Mouse (Mus musculus): Measurements from ENCODE around the gene Pth2r. TPM values are rescaled to one million over a fixed set of nuclear protein-coding genes. Genes with fewer than 3 reads are reported as not detected.

The Pth2r gene
- 1.8 and 2.0 TPM in 2 replicates for polyA plus RNA-seq (2015; fragmentation: Nextera tagmentation; extraction: Ambion mirVana)

DNA sequence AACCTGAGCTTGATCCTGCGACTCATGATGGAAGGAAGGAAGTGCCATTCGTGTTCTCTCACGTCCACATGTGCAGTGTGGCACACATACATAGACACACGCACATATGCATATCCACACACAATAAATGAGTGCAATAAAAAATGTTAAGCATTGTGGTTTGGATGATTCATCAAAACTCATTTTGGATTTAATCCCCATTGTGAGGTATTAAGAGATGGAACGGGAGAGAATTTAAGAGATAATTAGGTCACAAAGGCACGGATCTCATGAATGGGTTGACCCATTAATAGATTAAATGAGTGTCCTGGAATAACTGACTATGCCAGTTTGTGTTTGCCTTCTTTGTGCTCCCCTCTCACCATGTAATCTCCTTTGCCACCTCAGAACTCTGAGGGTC is at the start of gene Pth2r:
Gene Pth2r (plus strand): TSS at position 301 of the 400 bp plus-strand sequence.
- no peak within 1 kb of the TSS for H3K27ac ChIP-seq (ENCODE audit: low read length)
- ATAC-seq: no peak
- WGBS: 74% methylated on average over 6 of the region's 6 CpGs

GRCm38 (mm10) chr1:65237712-65238111 is 44.1 kb upstream of the Pth2r start:
- no peak for ATAC-seq
- no peaks in the 10 kb centered on the region for H3K27me3 ChIP-seq (replicated peaks; ENCODE audit: control insufficient read depth, insufficient read depth, low read length)
- no peak overlapping the region for H3K4me3 ChIP-seq (replicated peaks; ENCODE audit: low read length)
- H3K27ac ChIP-seq (ENCODE audit: low read length): no peak overlapping the region
- H3K36me3 ChIP-seq (ENCODE audit: control insufficient read depth, insufficient read depth): peaks cover 14% of the 10 kb centered on the region
- H3K9me3 ChIP-seq (ENCODE audit: control insufficient read depth, low read length): no peaks in the 10 kb centered on the region
- H3K4me1 ChIP-seq (replicated peaks; ENCODE audit: control insufficient read depth, insufficient read depth, low read length): no peaks in the 10 kb centered on the region
- WGBS: 91% methylated on average over 3 of the region's 3 CpGs
- no peak overlapping the region for H3K9ac ChIP-seq (replicated peaks; ENCODE audit: low read depth, low read length)
- no peak overlapping the region for H3K4me2 ChIP-seq (ENCODE audit: low read length)

More for the DNA sequence above, at the start of gene Pth2r:
- Histone ChIP-seq H3K4me2 (ENCODE audit: low read length) (no peak within 1 kb of the TSS), H3K36me3 (ENCODE audit: control insufficient read depth, insufficient read depth) (no peaks in the 10 kb centered on the region), H3K4me1 (replicated peaks; ENCODE audit: control insufficient read depth, insufficient read depth, low read length) (no peaks in the 10 kb centered on the region), H3K9me3 (ENCODE audit: control insufficient read depth, low read length) (no peaks in the 10 kb centered on the region), H3K9ac (replicated peaks; ENCODE audit: low read depth, low read length) (no peak within 1 kb of the TSS), H3K4me3 (replicated peaks; ENCODE audit: low read length) (no peak within 1 kb of the TSS), H3K27me3 (replicated peaks; ENCODE audit: control insufficient read depth, insufficient read depth, low read length) (no peaks in the 10 kb centered on the region)

GRCm38 (mm10) chr1:65245637-65246036 is 36.2 kb upstream of the Pth2r start:
- 96% methylated on average over 1 of the region's 1 CpGs for WGBS
- Histone ChIP-seq H3K27ac (ENCODE audit: low read length) (no peak overlapping the region), H3K27me3 (replicated peaks; ENCODE audit: control insufficient read depth, insufficient read depth, low read length) (no peaks in the 10 kb centered on the region), H3K9me3 (ENCODE audit: control insufficient read depth, low read length) (no peaks in the 10 kb centered on the region), H3K4me3 (replicated peaks; ENCODE audit: low read length) (no peak overlapping the region), H3K9ac (replicated peaks; ENCODE audit: low read depth, low read length) (no peak overlapping the region), H3K4me1 (replicated peaks; ENCODE audit: control insufficient read depth, insufficient read depth, low read length) (no peaks in the 10 kb centered on the region), H3K36me3 (ENCODE audit: control insufficient read depth, insufficient read depth) (peaks cover 17% of the 10 kb centered on the region), H3K4me2 (ENCODE audit: low read length) (no peak overlapping the region)
- ATAC-seq: no peak

DNA sequence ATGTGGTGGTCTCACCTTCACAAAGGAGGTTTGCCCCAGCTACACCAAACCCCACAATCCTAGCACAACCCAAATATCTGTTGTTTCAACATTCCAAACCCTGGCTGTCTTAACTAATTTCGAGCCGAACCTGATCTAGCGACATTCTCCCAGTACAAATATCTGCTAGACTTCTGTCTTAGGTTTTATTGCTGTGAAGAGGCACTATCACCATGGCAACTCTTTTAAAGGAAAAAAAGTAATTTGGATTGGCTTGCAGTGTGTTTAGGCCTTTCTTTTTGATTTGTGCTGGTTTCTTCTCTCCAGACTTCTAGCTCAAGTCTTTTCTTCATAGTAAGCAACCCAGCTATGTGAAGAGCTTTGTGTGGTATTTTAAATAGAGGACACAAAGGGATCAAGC is 1.4 kb upstream of the Pth2r start:
- 72% methylated on average over 3 of the region's 3 CpGs for WGBS
- Histone ChIP-seq H3K4me3 (replicated peaks; ENCODE audit: low read length) (no peak overlapping the region), H3K9me3 (ENCODE audit: control insufficient read depth, low read length) (no peaks in the 10 kb centered on the region), H3K4me1 (replicated peaks; ENCODE audit: control insufficient read depth, insufficient read depth, low read length) (no peaks in the 10 kb centered on the region), H3K27ac (ENCODE audit: low read length) (no peak overlapping the region), H3K36me3 (ENCODE audit: control insufficient read depth, insufficient read depth) (no peaks in the 10 kb centered on the region), H3K27me3 (replicated peaks; ENCODE audit: control insufficient read depth, insufficient read depth, low read length) (no peaks in the 10 kb centered on the region), H3K9ac (replicated peaks; ENCODE audit: low read depth, low read length) (no peak overlapping the region), H3K4me2 (ENCODE audit: low read length) (no peak overlapping the region)
- no peak for ATAC-seq

GRCm38 (mm10) chr1:65282766-65283165 is 910 bp downstream of the Pth2r start:
- no peak overlapping the region for H3K4me2 ChIP-seq (ENCODE audit: low read length)
- peak; percentile 78 for ATAC-seq
- H3K27me3 ChIP-seq (replicated peaks; ENCODE audit: control insufficient read depth, insufficient read depth, low read length): no peaks in the 10 kb centered on the region
- 7% methylated on average over 6 of the region's 6 CpGs for WGBS
- H3K4me1 ChIP-seq (replicated peaks; ENCODE audit: control insufficient read depth, insufficient read depth, low read length): no peaks in the 10 kb centered on the region
- H3K9me3 ChIP-seq (ENCODE audit: control insufficient read depth, low read length): no peaks in the 10 kb centered on the region
- no peak overlapping the region for H3K9ac ChIP-seq (replicated peaks; ENCODE audit: low read depth, low read length)
- no peaks in the 10 kb centered on the region for H3K36me3 ChIP-seq (ENCODE audit: control insufficient read depth, insufficient read depth)
- no peak overlapping the region for H3K4me3 ChIP-seq (replicated peaks; ENCODE audit: low read length)
- H3K27ac ChIP-seq (ENCODE audit: low read length): no peak overlapping the region

GRCm38 (mm10) chr1:65308476-65308875 is 26.6 kb downstream of the Pth2r start:
- H3K27me3 ChIP-seq (replicated peaks; ENCODE audit: control insufficient read depth, insufficient read depth, low read length): peaks cover 12% of the 10 kb centered on the region; the same call in 1 of the 2 replicates
- no peak overlapping the region for H3K9ac ChIP-seq (replicated peaks; ENCODE audit: low read depth, low read length)
- H3K4me3 ChIP-seq (replicated peaks; ENCODE audit: low read length): no peak overlapping the region
- H3K4me1 ChIP-seq (replicated peaks; ENCODE audit: control insufficient read depth, insufficient read depth, low read length): peaks cover 9% of the 10 kb centered on the region
- H3K9me3 ChIP-seq (ENCODE audit: control insufficient read depth, low read length): no peaks in the 10 kb centered on the region
- H3K27ac ChIP-seq (ENCODE audit: low read length): no peak overlapping the region
- WGBS: 84% methylated on average over 3 of the region's 3 CpGs
- ATAC-seq: no peak
- H3K36me3 ChIP-seq (ENCODE audit: control insufficient read depth, insufficient read depth): no peaks in the 10 kb centered on the region
- no peak overlapping the region for H3K4me2 ChIP-seq (ENCODE audit: low read length)

DNA sequence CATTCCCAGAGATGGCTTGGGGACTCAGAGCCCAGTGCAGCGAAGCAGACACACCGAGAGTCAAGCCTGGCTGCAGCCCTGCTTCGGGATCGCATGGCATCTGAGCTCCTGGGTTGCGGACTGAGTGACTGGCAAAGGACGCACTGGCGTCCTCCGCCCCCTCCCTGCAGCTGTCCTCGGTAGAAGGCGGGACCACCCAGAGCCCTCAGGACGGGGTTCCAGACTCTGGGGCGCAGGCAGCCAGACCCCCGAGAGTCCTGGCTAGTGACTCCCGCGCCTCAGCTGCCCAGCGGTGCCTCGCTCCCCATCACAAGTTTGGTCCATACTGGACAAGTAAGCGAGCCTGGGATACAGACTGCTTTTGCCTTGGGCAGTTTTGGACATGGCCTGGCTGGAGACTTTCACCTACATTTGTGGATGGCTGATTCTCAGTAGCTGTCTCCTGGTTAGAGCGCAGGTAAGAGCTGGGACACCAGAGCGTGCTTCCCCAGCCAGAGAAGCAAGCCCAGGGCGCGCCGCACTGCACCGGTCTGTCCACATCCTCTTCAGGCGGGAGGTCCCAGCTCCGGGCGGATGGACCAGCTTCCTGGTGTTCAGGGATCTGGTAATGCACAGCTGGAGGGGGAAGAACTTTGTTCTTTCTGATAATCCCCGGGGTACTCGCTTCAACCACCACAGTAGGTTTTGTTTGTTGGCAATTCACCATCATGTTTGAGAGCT is 29.5 kb downstream of the Pth2r start:
- peak overlapping the region; percentile 57 for H3K9ac ChIP-seq (replicated peaks; ENCODE audit: low read depth, low read length)
- WGBS: under 1% methylated on average over 29 of the region's 29 CpGs
- ATAC-seq: peak; percentile 57; the same call in 1 of the 2 replicates
- H3K4me1 ChIP-seq (replicated peaks; ENCODE audit: control insufficient read depth, insufficient read depth, low read length): peaks cover 9% of the 10 kb centered on the region
- H3K4me3 ChIP-seq (replicated peaks; ENCODE audit: low read length): peak overlapping the region; percentile 44
- H3K36me3 ChIP-seq (ENCODE audit: control insufficient read depth, insufficient read depth): no peaks in the 10 kb centered on the region
- H3K27ac ChIP-seq (ENCODE audit: low read length): no peak overlapping the region
- H3K9me3 ChIP-seq (ENCODE audit: control insufficient read depth, low read length): no peaks in the 10 kb centered on the region
- H3K4me2 ChIP-seq (ENCODE audit: low read length): peak overlapping the region; percentile 86
- peaks cover 12% of the 10 kb centered on the region; the same call in 1 of the 2 replicates for H3K27me3 ChIP-seq (replicated peaks; ENCODE audit: control insufficient read depth, insufficient read depth, low read length)

DNA sequence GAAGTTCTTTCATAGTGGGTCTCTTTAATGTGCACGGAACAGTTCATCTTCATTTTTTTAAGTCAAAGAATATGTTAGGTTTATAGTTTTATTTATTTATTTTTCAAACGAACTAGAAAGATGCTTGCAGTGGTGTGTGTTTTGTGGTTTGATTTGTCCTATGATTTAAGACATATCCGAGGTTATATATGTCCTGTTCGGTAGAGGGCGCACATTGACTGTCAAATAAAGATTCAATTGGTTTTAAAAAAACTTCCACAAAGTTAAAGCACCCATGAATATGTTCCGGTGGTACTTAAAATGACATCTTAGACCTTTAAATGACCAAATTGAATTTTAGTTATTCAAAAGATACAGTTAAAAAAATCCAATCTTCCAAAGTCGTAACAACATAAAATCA is 30.3 kb downstream of the Pth2r start:
- no peak overlapping the region for H3K27ac ChIP-seq (ENCODE audit: low read length)
- H3K4me2 ChIP-seq (ENCODE audit: low read length): peak overlapping the region; percentile 86
- peaks cover 12% of the 10 kb centered on the region; the same call in 1 of the 2 replicates for H3K27me3 ChIP-seq (replicated peaks; ENCODE audit: control insufficient read depth, insufficient read depth, low read length)
- ATAC-seq: peak; percentile 40; the same call in 1 of the 2 replicates
- H3K4me3 ChIP-seq (replicated peaks; ENCODE audit: low read length): peak overlapping the region; percentile 44
- no peaks in the 10 kb centered on the region for H3K9me3 ChIP-seq (ENCODE audit: control insufficient read depth, low read length)
- no peaks in the 10 kb centered on the region for H3K36me3 ChIP-seq (ENCODE audit: control insufficient read depth, insufficient read depth)
- peaks cover 9% of the 10 kb centered on the region for H3K4me1 ChIP-seq (replicated peaks; ENCODE audit: control insufficient read depth, insufficient read depth, low read length)
- H3K9ac ChIP-seq (replicated peaks; ENCODE audit: low read depth, low read length): peak overlapping the region; percentile 57; the same call in 1 of the 2 replicates
- 11% methylated on average over 7 of the region's 7 CpGs for WGBS

GRCm38 (mm10) chr1:65312896-65313295 is 31.0 kb downstream of the Pth2r start:
- H3K9me3 ChIP-seq (ENCODE audit: control insufficient read depth, low read length): no peaks in the 10 kb centered on the region
- no peak for ATAC-seq
- H3K27me3 ChIP-seq (replicated peaks; ENCODE audit: control insufficient read depth, insufficient read depth, low read length): peaks cover 12% of the 10 kb centered on the region; the same call in 1 of the 2 replicates
- no peak overlapping the region for H3K4me3 ChIP-seq (replicated peaks; ENCODE audit: low read length)
- H3K27ac ChIP-seq (ENCODE audit: low read length): no peak overlapping the region
- 65% methylated on average over 2 of the region's 2 CpGs for WGBS
- no peak overlapping the region for H3K9ac ChIP-seq (replicated peaks; ENCODE audit: low read depth, low read length)
- H3K4me2 ChIP-seq (ENCODE audit: low read length): no peak overlapping the region
- H3K4me1 ChIP-seq (replicated peaks; ENCODE audit: control insufficient read depth, insufficient read depth, low read length): peaks cover 9% of the 10 kb centered on the region
- no peaks in the 10 kb centered on the region for H3K36me3 ChIP-seq (ENCODE audit: control insufficient read depth, insufficient read depth)

Data from forebrain, embryonic 16.5 days (tissue).